19 mouse cellular contexts compared by ENCODE assay signal in the genomic region with DNA sequence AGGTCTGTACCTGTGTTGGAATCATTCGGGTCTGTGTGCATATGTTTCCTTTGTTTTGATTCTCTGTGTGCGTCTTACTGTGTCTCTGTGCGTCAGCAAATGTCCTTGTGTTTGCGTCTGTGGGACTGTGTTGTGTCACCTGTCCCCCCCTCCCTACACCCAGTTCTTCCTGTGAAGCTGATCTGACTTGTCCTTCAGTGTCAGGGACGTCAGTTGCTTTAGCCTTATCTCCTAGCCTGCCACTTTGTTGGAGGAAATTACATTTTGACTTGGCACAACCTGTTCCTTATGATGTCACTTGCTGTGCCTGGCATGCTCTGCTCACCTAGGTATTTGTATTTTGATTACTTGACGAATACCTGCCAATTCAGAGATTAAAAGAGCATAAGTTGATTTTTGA.
DNase-seq lines count a peak whose midpoint lies in the region; ATAC-seq and TF ChIP-seq lines count a peak whose summit lies in the region.
"Had no signal": no experiment of that assay in that cellular context is flagged by ENCODE, and none has a peak within 500 bp of the region (broad histone marks: within the 10 kb centered on the region; RNA-seq: fewer than 3 reads in every experiment).

No protein-coding gene starts in this region.

- no peak overlapping the region for H3K9ac ChIP-seq in heart, adult 2 months (ENCODE audit: low read depth, low read length)
- no peak overlapping the region for H3K9ac ChIP-seq in heart, embryonic 11.5 days (ENCODE audit: low read depth, low read length)
- H3K9ac ChIP-seq: forebrain, embryonic 12.5 days; hindbrain, embryonic 14.5 days; midbrain, embryonic 15.5 days; neural tube, embryonic 13.5 days had no signal

- no peak for TF ChIP-seq POLR2A in heart, adult 2 months (IDR thresholded peaks at IDR 0.05; ENCODE audit: insufficient read depth, low read depth, low read length)
- no peak for TF ChIP-seq POLR2A in bone marrow, adult 2 months (IDR thresholded peaks at IDR 0.05; ENCODE audit: borderline replicate concordance, control insufficient read depth, low read depth, low read length)

- no peak overlapping the region for H3K27ac ChIP-seq in heart, adult 2 months
- no peak overlapping the region for H3K27ac ChIP-seq in heart, embryonic 11.5 days (ENCODE audit: low read depth, low read length)
- peak overlapping the region; percentile 32; the same call in 1 of the 2 replicates for H3K27ac ChIP-seq in bone marrow, adult 2 months (ENCODE audit: control insufficient read depth, insufficient read depth, low read depth, low read length, poor library complexity)
- H3K27ac ChIP-seq: forebrain, embryonic 12.5 days; hindbrain, embryonic 14.5 days; macrophage; midbrain, embryonic 15.5 days; neural tube, embryonic 13.5 days had no signal

- TF ChIP-seq CTCF in heart, adult 2 months (IDR thresholded peaks at IDR 0.05) = no peak
- no peak for TF ChIP-seq CTCF in bone marrow, adult 2 months (IDR thresholded peaks at IDR 0.05; ENCODE audit: control insufficient read depth, insufficient read depth, low read length)

- TF ChIP-seq EP300 in heart, adult 2 months (IDR thresholded peaks at IDR 0.05; ENCODE audit: insufficient read depth, low read depth, low read length) = 0 out of 2 replicates have a peak, but pooled peaks have one; percentile 11

- no peak for ATAC-seq in heart, embryonic 11.5 days (replicated peaks; ENCODE audit: insufficient number of reproducible peaks, low FRiP score, low TSS enrichment)
- ATAC-seq: inflammation-experienced regulatory T-cells, adult 6 months; midbrain, embryonic 15.5 days had no signal

- H3K9me3 ChIP-seq in heart, embryonic 11.5 days (replicated peaks; ENCODE audit: control insufficient read depth, low read length) = no peaks in the 10 kb centered on the region
- H3K9me3 ChIP-seq: forebrain, embryonic 12.5 days; midbrain, embryonic 15.5 days; neural tube, embryonic 13.5 days had no signal

- WGBS in heart, adult 2 months = 52% methylated on average over 6 of the region's 6 CpGs
- WGBS in heart, embryonic 11.5 days (ENCODE audit: insufficient replicate concordance) = 65% methylated on average over 6 of the region's 6 CpGs
- WGBS in bone marrow, adult 2 months = 69% methylated on average over 6 of the region's 6 CpGs

- H3K27me3 ChIP-seq in heart, adult 2 months (ENCODE audit: control insufficient read depth, insufficient read depth, low read length) = no peaks in the 10 kb centered on the region
- H3K27me3 ChIP-seq in heart, embryonic 11.5 days (ENCODE audit: control insufficient read depth, insufficient read depth, low read length) = no peaks in the 10 kb centered on the region
- H3K27me3 ChIP-seq: forebrain, embryonic 12.5 days; midbrain, embryonic 15.5 days; neural tube, embryonic 13.5 days had no signal

- intact Hi-C loops in heart, adult 2 months (cut with DNase I) = loop anchor here (5.0 kb wide), 1 partner anchor 64 kb away; no protein-coding TSS in a partner anchor
- intact Hi-C loops in left cerebral cortex, postnatal 25 days (cut with DNase I) = no loop called here

- no peak overlapping the region for H3K4me3 ChIP-seq in heart, adult 2 months
- no peak overlapping the region for H3K4me3 ChIP-seq in heart, embryonic 11.5 days (ENCODE audit: low read depth, low read length)
- no peak overlapping the region for H3K4me3 ChIP-seq in bone marrow, adult 2 months (replicated peaks; ENCODE audit: control insufficient read depth, low read depth, low read length)
- H3K4me3 ChIP-seq: forebrain, embryonic 12.5 days; midbrain, embryonic 15.5 days; myocyte; neural tube, embryonic 13.5 days had no signal

- H3K4me1 ChIP-seq in heart, adult 2 months (ENCODE audit: control insufficient read depth, insufficient read depth, low read length) = peaks cover 9% of the 10 kb centered on the region; the same call in 1 of the 2 replicates
- no peaks in the 10 kb centered on the region for H3K4me1 ChIP-seq in heart, embryonic 11.5 days (ENCODE audit: control insufficient read depth, insufficient read depth, low read length)
- H3K4me1 ChIP-seq in bone marrow, adult 2 months (ENCODE audit: control insufficient read depth, insufficient read depth, low read length) = peaks cover 1% of the 10 kb centered on the region; the same call in 1 of the 2 replicates
- H3K4me1 ChIP-seq: forebrain, embryonic 12.5 days; midbrain, embryonic 15.5 days; neural tube, embryonic 13.5 days had no signal

- no peak overlapping the region for H3K4me2 ChIP-seq in heart, embryonic 11.5 days
- H3K4me2 ChIP-seq: forebrain, embryonic 12.5 days; hindbrain, embryonic 14.5 days; midbrain, embryonic 15.5 days; neural tube, embryonic 13.5 days had no signal

- no peaks in the 10 kb centered on the region for H3K79me2 ChIP-seq in heart, adult 2 months (replicated peaks; ENCODE audit: control insufficient read depth, insufficient read depth, low read length)

- no peaks in the 10 kb centered on the region for H3K36me3 ChIP-seq in heart, adult 2 months (ENCODE audit: control insufficient read depth, insufficient read depth, low read length)
- H3K36me3 ChIP-seq in heart, embryonic 11.5 days (ENCODE audit: control insufficient read depth, insufficient read depth, low read length) = no peaks in the 10 kb centered on the region
- H3K36me3 ChIP-seq: forebrain, embryonic 12.5 days; midbrain, embryonic 15.5 days; neural tube, embryonic 13.5 days had no signal

- DNase-seq in heart, adult 2 months = peak in 1 of 2 experiments; percentile 30
- DNase-seq in lung, postnatal 36 days = peak; percentile 57
- DNase-seq in lung, postnatal 14 days = no peak
- no peak for DNase-seq in left cerebral cortex, postnatal 25 days (ENCODE audit: low spot score in 2 of 2)
- DNase-seq in c-Kit-positive CD71-positive TER-119-positive erythroid progenitor cells, embryonic 14.5 days (ENCODE audit: low spot score) = no peak
- DNase-seq: gastrocnemius, postnatal 36 days; heart, postnatal 4 days; kidney, adult 18-20 months; kidney, postnatal 4 days; thymus, postnatal 25 days had no signal
